Mouse (Mus musculus) small intestine, adult 2 months (tissue): ENCODE measurements at regions not wholly inside any gene's neighbourhood (a gene's known extent, or its start where the extent isn't known, plus 50 kb on each side); places are given as distances from the start of the nearest gene placed in this dataset.

Experiments
- H3K27ac ChIP-seq: fragments of 200-500 bp; 2 replicates; pipeline ENCODE4 v1.5.1; 2012; ENCODE audit warnings: low read depth, low read length, control low read depth, inconsistent platforms; ENCODE audit not compliant: insufficient read depth
- H3K27me3 ChIP-seq: fragments of 200-500 bp; 2 replicates; pipeline ENCODE4 v1.6.1; 2012; ENCODE audit warnings: mild to moderate bottlenecking, moderate library complexity, low read length, inconsistent platforms; ENCODE audit not compliant: control insufficient read depth, insufficient read depth
- H3K36me3 ChIP-seq: fragments of 200-500 bp; 2 replicates; pipeline ENCODE4 v1.6.1; 2012; ENCODE audit warnings: mild to moderate bottlenecking, low read length, control low read depth, inconsistent platforms; ENCODE audit not compliant: control insufficient read depth, insufficient read depth
- H3K4me1 ChIP-seq: fragments of 200-500 bp; 2 replicates; pipeline ENCODE4 v1.6.1; 2012; ENCODE audit warnings: low read length, inconsistent platforms, mixed read lengths; ENCODE audit not compliant: control insufficient read depth, insufficient read depth, insufficient read length
- H3K4me3 ChIP-seq: fragments of 200-500 bp; 2 replicates; pipeline ENCODE4 v1.5.1; 2012; ENCODE audit warnings: low read depth, mild to moderate bottlenecking, control low read depth, inconsistent platforms, low read length, moderate library complexity
- CTCF ChIP-seq: fragments of 200-500 bp; IDR thresholded peaks from 2 replicates; pipeline ENCODE4 v1.5.1; 2012; ENCODE audit warnings: low read depth, mild to moderate bottlenecking, control low read depth, inconsistent platforms, low read length, moderate library complexity, mixed read lengths; ENCODE audit not compliant: insufficient replicate concordance, insufficient read length; ENCODE audit errors: extremely low read depth
- POLR2A ChIP-seq: fragments of 200-500 bp; IDR thresholded peaks from 2 replicates; pipeline ENCODE4 v1.6.1; 2012; ENCODE audit warnings: low read depth, mild to moderate bottlenecking, control low read depth, inconsistent platforms, low read length, moderate library complexity
- WGBS: fragments of 180-500 bp; shearing (Covaris S2); methylation state at CpG from one replicate; pipeline ENCODE4 v1.1.7; 2018; 5-methylcytosine and 5-hydroxymethylcytosine counted together

GRCm38 (mm10) chr17:64467297-64467696, 133.2 kb upstream of the Man2a1 start:
- Histone ChIP-seq H3K36me3 (no peaks in the 10 kb centered on the region), H3K27me3 (no peaks in the 10 kb centered on the region), H3K4me3 (no peak overlapping the region), H3K27ac (no peak overlapping the region), H3K4me1 (no peaks in the 10 kb centered on the region)
- TF ChIP-seq POLR2A: no peak
- TF ChIP-seq CTCF: no peak
- 78% methylated on average over 11 of the region's 12 CpGs for WGBS

- 66% methylated on average over 12 of the region's 12 CpGs for WGBS
- Histone ChIP-seq H3K27ac (no peak overlapping the region), H3K4me1 (no peaks in the 10 kb centered on the region), H3K4me3 (no peak overlapping the region), H3K27me3 (no peaks in the 10 kb centered on the region), H3K36me3 (no peaks in the 10 kb centered on the region)
- TF ChIP-seq CTCF (no peak), POLR2A (no peak)
Measured at GRCm38 (mm10) chr17:64469754-64470400, 130.7 kb upstream of the Man2a1 start.

- TF ChIP-seq CTCF (no peak), POLR2A (no peak)
- H3K27me3 ChIP-seq: no peaks in the 10 kb centered on the region
Measured at GRCm38 (mm10) chr17:64480607-64481038, 119.9 kb upstream of the Man2a1 start.

DNA sequence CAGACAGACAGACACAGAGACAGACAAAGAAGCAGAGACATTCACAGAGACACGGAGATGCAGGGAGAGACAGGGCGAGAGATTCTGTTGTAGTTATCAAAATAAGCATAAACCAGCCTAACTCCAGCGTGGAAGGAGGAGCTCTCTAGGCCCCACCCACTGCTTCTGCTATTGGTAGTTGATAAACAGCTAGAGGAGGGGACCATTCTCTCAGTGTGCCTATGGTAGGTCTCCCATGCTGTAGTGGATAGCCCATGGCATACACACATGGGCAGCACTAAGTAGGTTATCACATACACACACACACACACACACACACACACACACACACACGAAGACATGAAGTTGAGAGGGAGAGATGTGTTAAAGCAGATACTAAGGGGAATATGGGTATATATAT, 115.7 kb upstream of the Man2a1 start:
- H3K36me3 ChIP-seq: no peaks in the 10 kb centered on the region
- 0 out of 2 replicates have a peak, but pooled peaks cover 3% of the 10 kb centered on the region for H3K4me1 ChIP-seq
- no peaks in the 10 kb centered on the region for H3K27me3 ChIP-seq
- H3K4me3 ChIP-seq: no peak overlapping the region
- WGBS: 68% methylated on average over 4 of the region's 4 CpGs
- H3K27ac ChIP-seq: no peak overlapping the region
- TF ChIP-seq POLR2A: no peak

More at GRCm38 (mm10) chr17:64480607-64481038, 119.9 kb upstream of the Man2a1 start:
- Histone ChIP-seq H3K27ac (no peak overlapping the region), H3K36me3 (no peaks in the 10 kb centered on the region), H3K4me3 (no peak overlapping the region), H3K4me1 (0 out of 2 replicates have a peak, but pooled peaks cover 3% of the 10 kb centered on the region)
- WGBS: 3% methylated on average over 1 of the region's 1 CpGs

- no peaks in the 10 kb centered on the region for H3K36me3 ChIP-seq
- no peaks in the 10 kb centered on the region for H3K4me1 ChIP-seq
- TF ChIP-seq CTCF: no peak
- no peak for TF ChIP-seq POLR2A
- no peaks in the 10 kb centered on the region for H3K27me3 ChIP-seq
- H3K27ac ChIP-seq: no peak overlapping the region
- no peak overlapping the region for H3K4me3 ChIP-seq
- WGBS: 90% methylated on average over 2 of the region's 2 CpGs
Measured at GRCm38 (mm10) chr17:64489769-64490335, 110.7 kb upstream of the Man2a1 start.

DNA sequence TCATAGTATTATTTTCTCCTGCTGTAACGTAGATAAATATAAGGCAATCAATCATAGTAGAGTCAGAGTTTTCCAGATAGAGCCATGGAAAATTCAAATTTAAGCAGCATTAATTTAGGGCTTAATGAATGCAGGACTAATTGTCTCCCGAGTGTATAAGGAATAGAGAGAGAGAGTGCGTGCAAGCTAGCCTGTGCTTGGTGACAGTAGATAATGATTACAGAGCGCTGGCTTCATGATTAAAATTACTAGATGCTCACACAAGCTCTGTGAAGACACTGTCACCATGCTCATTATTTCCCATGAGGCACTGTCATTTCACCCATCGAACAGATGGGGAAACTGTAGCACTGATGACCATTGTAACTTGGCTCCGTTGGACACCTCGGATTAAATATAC, 109.9 kb upstream of the Man2a1 start:
- no peak for TF ChIP-seq POLR2A
- no peak for TF ChIP-seq CTCF
- H3K4me3 ChIP-seq: no peak overlapping the region
- H3K36me3 ChIP-seq: no peaks in the 10 kb centered on the region
- H3K4me1 ChIP-seq: no peaks in the 10 kb centered on the region
- H3K27ac ChIP-seq: no peak overlapping the region
- WGBS: 90% methylated on average over 7 of the region's 7 CpGs
- H3K27me3 ChIP-seq: no peaks in the 10 kb centered on the region

- Histone ChIP-seq H3K4me1 (no peaks in the 10 kb centered on the region), H3K27me3 (no peaks in the 10 kb centered on the region), H3K27ac (no peak overlapping the region), H3K36me3 (no peaks in the 10 kb centered on the region), H3K4me3 (no peak overlapping the region)
- 16% methylated on average over 10 of the region's 10 CpGs for WGBS
- TF ChIP-seq POLR2A (no peak), CTCF (no peak)
Measured at GRCm38 (mm10) chr17:64491922-64492353, 108.6 kb upstream of the Man2a1 start.
